Mouse (Mus musculus): ENCODE measurements around the gene Bank1.

- TF ChIP-seq CTCF (IDR thresholded peaks at IDR 0.05; ENCODE audit: low read depth, low read length) (no peak), POLR2AphosphoS5 (IDR thresholded peaks at IDR 0.05; ENCODE audit: insufficient replicate concordance, low read depth, low read length) (no peak)
These were observed 95.2 kb downstream of the Bank1 start for GRCm38 (mm10) chr3:136230602-136231151.
